Mouse (Mus musculus) layer of hippocampus, adult 9-11 months (tissue): ENCODE measurements around the gene Mylk3.

Source experiments
- DNase-seq: peaks from one replicate; pipeline ENCODE4 v3.0.0; 2022

The Mylk3 gene

GRCm38 (mm10) chr8:85313036-85313435 lies 73.1 kb downstream of the Mylk3 start:
- DNase-seq = no peak

GRCm38 (mm10) chr8:85311743-85312142 lies 74.4 kb downstream of the Mylk3 start:
- peak; percentile 16 for DNase-seq

GRCm38 (mm10) chr8:85308564-85308963 lies 77.6 kb downstream of the Mylk3 start:
- no peak for DNase-seq

GRCm38 (mm10) chr8:85303531-85303930 lies 82.6 kb downstream of the Mylk3 start:
- DNase-seq = no peak

- no peak for DNase-seq
Measured at GRCm38 (mm10) chr8:85302931-85303330, 83.2 kb downstream of the Mylk3 start.

- no peak for DNase-seq
Measured at GRCm38 (mm10) chr8:85301941-85302340, 84.2 kb downstream of the Mylk3 start.

GRCm38 (mm10) chr8:85299434-85300077 lies 86.6 kb downstream of the Mylk3 start, which contains the start of the genes Orc6 and Vps35:
Gene Orc6, plus strand, starts transcription at chr8:85299632.
Gene Vps35, minus strand, starts transcription at chr8:85299802.
- peak; percentile 96 for DNase-seq

GRCm38 (mm10) chr8:85298600-85299433 lies 87.3 kb downstream of the Mylk3 start:
- DNase-seq = no peak

GRCm38 (mm10) chr8:85286846-85287245 lies 99.3 kb downstream of the Mylk3 start:
- no peak for DNase-seq
